Mouse (Mus musculus): ENCODE measurements around the gene Leng9. TPM values are rescaled to one million over a fixed set of nuclear protein-coding genes. Genes with fewer than 3 reads are reported as not detected.

Leng9 gene
- polyA plus RNA-seq, 1 experiment from 2014 or later, result 4.0 TPM

GRCm38 (mm10) chr7:4149209-4150054 lies 742 bp downstream of the Leng9 start:
- no peaks in the 10 kb centered on the region for H3K9me3 ChIP-seq
- H3K4me2 ChIP-seq (replicated peaks), result peak overlapping the region; percentile 84
- H3K9ac ChIP-seq, result peak overlapping the region; percentile 66
- peak overlapping the region; percentile 75 for H3K27ac ChIP-seq
- WGBS, result under 1% methylated on average over 64 of the region's 64 CpGs
- peaks cover 31% of the 10 kb centered on the region for H3K27me3 ChIP-seq (replicated peaks)
- H3K4me1 ChIP-seq, result peaks cover 19% of the 10 kb centered on the region
- peaks cover 34% of the 10 kb centered on the region for H3K36me3 ChIP-seq
- ATAC-seq (ENCODE audit: low FRiP score, low read depth), result peak; percentile 75
- peak overlapping the region; percentile 59 for H3K4me3 ChIP-seq

GRCm38 (mm10) chr7:4148341-4149208 lies 1.6 kb downstream of the Leng9 start:
- Histone ChIP-seq H3K4me2 (replicated peaks) (peak overlapping the region; percentile 84), H3K4me3 (peak overlapping the region; percentile 59), H3K27me3 (replicated peaks) (peaks cover 31% of the 10 kb centered on the region), H3K9me3 (no peaks in the 10 kb centered on the region), H3K9ac (peak overlapping the region; percentile 66), H3K36me3 (peaks cover 43% of the 10 kb centered on the region), H3K4me1 (peaks cover 19% of the 10 kb centered on the region), H3K27ac (peak overlapping the region; percentile 75; the same call in 1 of the 2 replicates)
- ATAC-seq (ENCODE audit: low FRiP score, low read depth), result peak; percentile 27
- WGBS, result 31% methylated on average over 18 of the region's 18 CpGs

GRCm38 (mm10) chr7:4147836-4148235 lies 2.3 kb downstream of the Leng9 start:
- peaks cover 27% of the 10 kb centered on the region for H3K27me3 ChIP-seq (replicated peaks)
- no peak overlapping the region for H3K9ac ChIP-seq
- peaks cover 50% of the 10 kb centered on the region for H3K36me3 ChIP-seq
- H3K4me1 ChIP-seq, result peaks cover 19% of the 10 kb centered on the region
- 93% methylated on average over 4 of the region's 4 CpGs for WGBS
- H3K9me3 ChIP-seq, result no peaks in the 10 kb centered on the region
- H3K4me3 ChIP-seq, result no peak overlapping the region
- no peak overlapping the region for H3K4me2 ChIP-seq (replicated peaks)
- ATAC-seq (ENCODE audit: low FRiP score, low read depth), result no peak
- no peak overlapping the region for H3K27ac ChIP-seq

- Histone ChIP-seq H3K9ac (no peak overlapping the region), H3K36me3 (peaks cover 55% of the 10 kb centered on the region)
Observed at GRCm38 (mm10) chr7:4147371-4147770, 2.8 kb downstream of the Leng9 start.

GRCm38 (mm10) chr7:4146241-4147180 lies 3.7 kb downstream of the Leng9 start:
- Histone ChIP-seq H3K4me3 (no peak overlapping the region), H3K27ac (no peak overlapping the region), H3K9me3 (no peaks in the 10 kb centered on the region), H3K27me3 (replicated peaks) (peaks cover 15% of the 10 kb centered on the region), H3K36me3 (peaks cover 64% of the 10 kb centered on the region), H3K4me2 (replicated peaks) (no peak overlapping the region), H3K9ac (no peak overlapping the region), H3K4me1 (peaks cover 19% of the 10 kb centered on the region)
- 92% methylated on average over 23 of the region's 23 CpGs for WGBS
- ATAC-seq (ENCODE audit: low FRiP score, low read depth), result no peak

More at GRCm38 (mm10) chr7:4147371-4147770, 2.8 kb downstream of the Leng9 start:
- WGBS, result 90% methylated on average over 20 of the region's 20 CpGs
- Histone ChIP-seq H3K4me3 (no peak overlapping the region), H3K4me2 (replicated peaks) (0 out of 2 replicates have a peak overlapping the region, but pooled peaks have one; percentile 2), H3K9me3 (no peaks in the 10 kb centered on the region), H3K4me1 (peaks cover 19% of the 10 kb centered on the region), H3K27ac (no peak overlapping the region), H3K27me3 (replicated peaks) (peaks cover 22% of the 10 kb centered on the region)
- no peak for ATAC-seq (ENCODE audit: low FRiP score, low read depth)

GRCm38 (mm10) chr7:4145552-4146190 lies 4.5 kb downstream of the Leng9 start:
- Histone ChIP-seq H3K36me3 (peaks cover 72% of the 10 kb centered on the region), H3K4me2 (replicated peaks) (no peak overlapping the region), H3K27me3 (replicated peaks) (peaks cover 7% of the 10 kb centered on the region), H3K4me1 (peaks cover 16% of the 10 kb centered on the region), H3K27ac (no peak overlapping the region), H3K9ac (no peak overlapping the region), H3K4me3 (no peak overlapping the region), H3K9me3 (no peaks in the 10 kb centered on the region)
- no peak for ATAC-seq (ENCODE audit: low FRiP score, low read depth)
- WGBS, result 72% methylated on average over 6 of the region's 6 CpGs

GRCm38 (mm10) chr7:4144766-4145551 lies 5.2 kb downstream of the Leng9 start:
- H3K27ac ChIP-seq, result no peak overlapping the region
- no peak for ATAC-seq (ENCODE audit: low FRiP score, low read depth)
- WGBS, result 95% methylated on average over 20 of the region's 20 CpGs
- H3K4me3 ChIP-seq, result no peak overlapping the region
- H3K9me3 ChIP-seq, result no peaks in the 10 kb centered on the region
- no peaks in the 10 kb centered on the region for H3K27me3 ChIP-seq (replicated peaks)
- no peak overlapping the region for H3K9ac ChIP-seq
- H3K4me2 ChIP-seq (replicated peaks), result no peak overlapping the region
- H3K36me3 ChIP-seq, result peaks cover 79% of the 10 kb centered on the region
- peaks cover 11% of the 10 kb centered on the region for H3K4me1 ChIP-seq

- Histone ChIP-seq H3K4me2 (replicated peaks) (no peak overlapping the region), H3K4me1 (peaks cover 8% of the 10 kb centered on the region), H3K9me3 (no peaks in the 10 kb centered on the region), H3K27ac (no peak overlapping the region), H3K27me3 (replicated peaks) (no peaks in the 10 kb centered on the region), H3K4me3 (no peak overlapping the region), H3K9ac (no peak overlapping the region), H3K36me3 (peaks cover 88% of the 10 kb centered on the region)
- ATAC-seq (ENCODE audit: low FRiP score, low read depth), result no peak
- 97% methylated on average over 13 of the region's 13 CpGs for WGBS
Observed at GRCm38 (mm10) chr7:4144046-4144445, 6.1 kb downstream of the Leng9 start.

- Histone ChIP-seq H3K4me3 (no peak overlapping the region), H3K4me2 (replicated peaks) (no peak overlapping the region), H3K27me3 (replicated peaks) (no peaks in the 10 kb centered on the region), H3K4me1 (peaks cover 5% of the 10 kb centered on the region), H3K9ac (no peak overlapping the region), H3K9me3 (no peaks in the 10 kb centered on the region), H3K36me3 (peaks cover 94% of the 10 kb centered on the region), H3K27ac (no peak overlapping the region)
- ATAC-seq (ENCODE audit: low FRiP score, low read depth), result no peak
- WGBS, result 96% methylated on average over 19 of the region's 19 CpGs
Observed at GRCm38 (mm10) chr7:4143506-4143905, 6.7 kb downstream of the Leng9 start.

GRCm38 (mm10) chr7:4142796-4143445 lies 7.3 kb downstream of the Leng9 start:
- peaks cover 93% of the 10 kb centered on the region for H3K36me3 ChIP-seq

More at GRCm38 (mm10) chr7:4142796-4143445, 7.3 kb downstream of the Leng9 start:
- no peak overlapping the region for H3K4me3 ChIP-seq
- no peak for ATAC-seq (ENCODE audit: low FRiP score, low read depth)
- H3K9me3 ChIP-seq, result no peaks in the 10 kb centered on the region
- no peak overlapping the region for H3K27ac ChIP-seq
- H3K4me2 ChIP-seq (replicated peaks), result no peak overlapping the region
- no peak overlapping the region for H3K9ac ChIP-seq
- peaks cover 6% of the 10 kb centered on the region for H3K4me1 ChIP-seq
- H3K27me3 ChIP-seq (replicated peaks), result no peaks in the 10 kb centered on the region
- 95% methylated on average over 10 of the region's 10 CpGs for WGBS
